Mouse (Mus musculus): Measurements from ENCODE around the gene 1700102P08Rik.

GRCm38 (mm10) chr9:108456953-108457352 lies 64.3 kb downstream of the 1700102P08Rik start:
- TF ChIP-seq CTCF (IDR thresholded peaks at IDR 0.05; ENCODE audit: low read depth), result no peak
- TF ChIP-seq EP300 (IDR thresholded peaks at IDR 0.05; ENCODE audit: low read depth), result no peak

All from heart, postnatal 0 days (tissue).